Mouse (Mus musculus): Measurements from ENCODE around the gene Klk1b11.
"Not testable (repeated sequence)": the region's sequence is repeated elsewhere in the genome, so short reads cannot be mapped to it uniquely, and the experiment has no call there.

Klk1b11 gene

DNA sequence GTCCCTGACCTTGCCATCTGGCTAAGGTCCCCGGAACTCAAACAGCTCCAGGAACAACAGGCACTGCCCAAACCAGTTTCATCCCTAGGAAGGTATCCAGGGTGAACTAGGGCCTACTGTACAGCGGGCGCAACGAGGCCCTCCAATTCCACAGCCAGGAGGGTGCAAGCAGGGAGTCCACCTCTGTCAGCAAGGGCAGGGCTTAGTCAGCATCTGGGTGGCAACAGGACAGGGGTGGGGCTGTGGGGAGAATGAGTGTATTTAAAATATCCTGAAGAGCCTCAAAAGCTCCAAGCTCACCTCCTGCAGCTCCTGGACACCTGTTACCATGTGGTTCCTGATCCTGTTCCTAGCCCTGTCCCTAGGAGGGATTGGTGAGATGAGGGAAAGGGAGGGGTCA lies at the start of gene Klk1b11:
Gene Klk1b11 (plus strand): TSS at position 301 of the 400 bp plus-strand sequence.
- DNase-seq = not testable (repeated sequence)

DNA sequence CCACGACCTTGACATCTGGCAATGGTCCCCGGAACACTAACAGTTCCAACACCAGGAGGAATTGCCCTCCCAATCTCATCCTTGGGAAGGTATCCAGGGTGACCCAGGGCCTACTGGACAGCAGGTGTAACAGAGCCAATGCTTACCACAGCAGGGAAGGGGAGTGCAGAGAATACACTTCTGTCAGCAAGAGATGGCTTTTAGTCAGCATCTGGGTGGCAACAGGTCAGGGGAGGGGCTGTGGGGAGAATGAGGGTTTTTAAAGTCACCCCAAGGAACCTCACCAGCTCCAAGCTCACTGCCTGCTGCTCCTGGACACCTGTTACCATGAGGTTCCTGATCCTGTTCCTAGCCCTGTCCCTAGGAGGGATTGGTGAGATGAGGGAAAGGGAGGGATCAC lies 45.3 kb upstream of the Klk1b11 start, which contains the start of gene Klk1b8:
Gene Klk1b8 (plus strand): TSS at position 301 of the 400 bp plus-strand sequence.
- DNase-seq = no peak

DNA sequence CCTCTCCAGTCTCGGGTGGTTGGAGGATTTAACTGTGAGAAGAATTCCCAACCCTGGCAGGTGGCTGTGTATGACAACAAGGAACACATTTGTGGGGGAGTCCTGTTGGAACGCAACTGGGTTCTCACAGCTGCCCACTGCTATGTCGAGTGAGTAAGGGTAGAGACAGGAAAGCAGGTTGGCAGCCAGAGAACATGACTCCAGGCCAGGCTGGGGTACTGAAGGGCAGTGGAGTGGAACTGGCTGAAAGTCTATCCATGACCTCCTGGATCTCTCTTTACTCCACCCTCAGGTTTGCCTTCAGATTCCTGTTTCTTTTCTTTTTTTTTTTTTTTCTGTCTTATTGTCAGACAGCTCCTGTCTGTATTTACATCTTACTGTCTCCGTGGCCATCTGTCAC lies 43.0 kb upstream of the Klk1b11 start:
- DNase-seq = no peak

DNA sequence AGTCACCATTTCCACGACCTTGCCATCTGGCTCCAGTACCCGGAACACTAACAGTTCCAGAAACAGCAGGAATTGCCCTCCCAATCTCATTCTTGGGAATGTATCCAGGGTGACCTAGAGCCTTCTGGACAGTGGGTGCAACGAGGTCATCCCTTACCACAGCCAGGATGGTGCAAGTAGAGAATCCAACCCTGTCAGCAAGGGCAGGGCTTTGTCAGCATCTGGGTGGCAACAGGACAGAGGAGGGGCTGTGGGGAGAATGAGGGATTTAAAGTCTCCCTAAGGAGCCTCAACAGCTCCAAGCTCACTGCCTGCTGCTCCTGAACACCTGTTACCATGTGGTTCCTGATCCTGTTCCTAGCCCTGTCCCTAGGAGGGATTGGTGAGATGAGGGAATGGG lies 29.2 kb upstream of the Klk1b11 start, which contains the start of gene Klk1b1:
Gene Klk1b1 (plus strand): TSS at position 301 of the 400 bp plus-strand sequence.
- no peak for DNase-seq

DNA sequence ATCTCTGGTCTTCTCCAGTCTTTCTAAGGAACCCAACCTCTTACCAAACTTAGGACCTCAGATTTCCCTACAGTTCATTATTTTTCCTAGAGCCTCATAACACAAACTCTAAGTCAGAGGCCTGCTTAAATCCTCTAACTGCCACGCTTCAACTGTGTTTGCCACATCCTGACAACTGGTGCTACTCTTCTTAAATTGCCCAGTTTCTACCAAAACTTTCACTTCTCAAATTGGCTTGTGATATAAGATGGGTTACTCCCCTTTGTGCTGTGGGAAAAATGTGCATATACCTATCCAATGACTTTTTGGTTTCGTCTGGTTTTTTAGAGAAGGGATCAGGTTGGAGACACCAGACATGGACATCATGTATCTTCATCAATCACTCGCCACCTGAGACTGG lies 28.6 kb upstream of the Klk1b11 start:
- DNase-seq = no peak

DNA sequence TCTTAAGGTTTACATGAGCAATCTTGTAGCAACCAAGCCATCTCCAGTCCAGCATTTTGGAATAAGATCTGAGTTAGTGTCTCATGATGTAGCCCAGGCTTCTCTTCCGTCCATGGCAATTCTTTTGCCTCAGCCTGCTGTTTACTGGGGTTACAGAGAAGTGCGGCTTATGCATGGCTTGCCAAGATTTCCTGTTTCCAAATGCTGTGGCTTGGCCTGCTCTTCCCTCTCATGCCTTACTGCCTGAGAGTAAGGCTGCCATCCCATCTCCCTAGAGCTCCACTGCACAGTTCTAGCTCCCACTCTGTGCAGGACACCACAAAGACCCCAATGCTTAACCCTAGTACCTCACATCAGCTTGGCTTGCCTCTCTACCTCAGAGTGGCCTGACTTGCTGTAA lies 28.1 kb upstream of the Klk1b11 start:
- DNase-seq = no peak

DNA sequence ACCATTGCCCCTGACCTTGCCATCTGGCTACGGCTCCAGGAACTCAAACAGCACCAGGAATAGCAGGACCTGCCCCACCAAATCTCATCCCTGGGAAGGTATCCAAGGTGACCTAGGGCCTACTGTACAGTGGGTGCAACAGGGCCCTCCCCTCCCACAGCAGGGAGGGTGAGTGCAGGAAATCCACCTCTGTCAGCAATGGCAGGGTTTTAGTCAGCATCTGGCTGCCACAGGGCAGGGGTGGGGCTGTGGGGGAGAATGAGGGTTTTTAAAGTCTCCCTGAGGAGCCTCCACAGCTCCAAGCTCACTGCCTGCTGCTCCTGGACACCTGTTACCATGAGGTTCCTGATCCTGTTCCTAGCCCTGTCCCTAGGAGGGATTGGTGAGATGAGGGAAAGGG lies 19.9 kb upstream of the Klk1b11 start, which contains the start of gene Klk1b9:
Gene Klk1b9 (plus strand): TSS at position 301 of the 400 bp plus-strand sequence.
- DNase-seq = not testable (repeated sequence)

DNA sequence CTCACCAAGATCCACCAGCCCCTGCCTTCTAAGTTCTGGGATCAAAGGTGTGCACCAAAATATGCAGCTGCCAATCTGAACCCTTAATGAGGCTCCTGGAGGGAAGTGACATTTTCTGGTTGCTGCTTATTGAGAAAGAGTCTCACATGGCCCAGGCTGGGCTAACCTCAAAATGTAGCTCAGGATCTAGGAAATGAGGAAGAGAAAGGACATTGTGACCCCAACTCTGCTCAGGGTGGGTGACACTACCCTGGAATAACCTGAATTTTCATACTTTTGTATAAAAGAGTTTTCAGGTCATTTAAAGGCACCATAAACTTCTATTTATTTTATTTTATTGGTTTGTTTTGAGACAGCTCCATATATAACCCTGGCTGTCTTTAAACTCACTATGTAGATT lies 10.0 kb upstream of the Klk1b11 start:
- DNase-seq = no peak

DNA sequence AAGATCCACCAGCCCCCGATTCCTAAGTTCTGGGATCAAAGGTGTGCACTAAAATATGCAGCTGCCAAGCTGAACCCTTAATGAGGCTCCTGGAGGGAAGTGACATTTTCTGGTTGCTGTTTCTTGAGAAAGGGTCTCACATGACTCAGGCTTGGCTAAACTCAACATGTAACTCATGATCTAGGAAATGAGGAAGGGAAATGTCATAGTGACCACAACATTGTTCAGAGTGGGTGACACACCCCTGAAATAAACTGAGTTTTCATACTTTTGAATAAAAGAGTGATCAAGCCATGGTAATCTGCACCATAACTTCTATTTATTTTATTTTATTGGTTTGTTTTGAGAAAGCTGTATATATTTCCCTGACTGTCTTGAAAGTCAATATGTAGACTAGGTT lies 856 bp upstream of the Klk1b11 start:
- not testable (repeated sequence) for DNase-seq

DNA sequence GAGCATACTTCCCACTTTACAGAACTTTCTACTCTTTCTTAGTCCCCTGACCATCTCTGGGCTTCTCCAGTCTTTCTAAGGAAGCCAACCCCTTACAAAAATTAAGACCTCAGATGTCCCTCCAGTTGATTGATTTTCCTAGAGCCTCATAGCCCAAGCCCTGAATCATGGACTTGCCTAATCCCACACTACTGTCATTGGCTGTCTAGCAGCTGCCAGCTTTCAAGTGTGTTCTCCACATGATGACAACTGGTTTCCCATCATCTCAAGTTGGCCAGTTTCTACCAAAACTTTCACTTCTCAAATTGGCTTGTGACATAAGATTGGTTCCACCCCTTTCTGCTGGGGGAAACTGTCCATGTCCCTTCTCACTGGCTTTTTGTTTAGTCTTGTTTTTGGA lies 9.2 kb downstream of the Klk1b11 start:
- no peak for DNase-seq

DNA sequence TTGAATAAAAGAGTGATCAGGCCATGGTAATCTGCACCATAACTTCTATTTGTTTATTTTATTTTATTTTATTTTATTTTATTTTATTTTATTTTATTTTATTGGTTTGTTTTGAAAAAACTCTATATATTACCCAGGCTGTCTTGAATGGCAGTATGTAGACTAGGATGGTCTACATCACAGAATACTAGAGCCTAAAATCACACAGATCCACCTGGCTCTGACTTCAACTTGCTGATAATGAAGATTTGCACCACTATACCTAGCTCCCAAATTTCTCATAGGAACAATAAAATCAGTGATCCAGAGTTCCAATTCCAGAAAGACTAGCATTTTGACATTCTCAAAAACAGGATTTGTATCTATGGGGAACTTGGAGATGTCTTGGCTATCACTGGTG lies 16.2 kb downstream of the Klk1b11 start, which contains the start of gene Klk1b26:
Gene Klk1b26 (plus strand): TSS at position 301 of the 400 bp plus-strand sequence.
- not testable (repeated sequence) for DNase-seq

DNA sequence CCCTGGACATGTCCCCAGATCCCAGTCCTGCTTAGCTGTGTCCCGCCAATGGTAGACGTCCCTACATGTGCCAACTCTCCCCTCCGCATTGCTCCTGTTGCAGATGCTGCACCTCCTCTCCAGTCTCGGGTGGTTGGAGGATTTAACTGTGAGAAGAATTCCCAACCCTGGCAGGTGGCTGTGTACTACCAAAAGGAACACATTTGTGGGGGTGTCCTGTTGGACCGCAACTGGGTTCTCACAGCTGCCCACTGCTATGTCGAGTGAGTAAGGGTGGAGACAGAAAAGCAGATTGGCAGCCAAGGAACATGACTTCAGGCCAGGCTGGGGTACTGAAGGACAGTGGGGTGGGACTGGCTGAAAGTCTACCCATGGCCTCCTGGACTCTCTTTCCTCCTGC lies 19.0 kb downstream of the Klk1b11 start:
- DNase-seq = not testable (repeated sequence)

DNA sequence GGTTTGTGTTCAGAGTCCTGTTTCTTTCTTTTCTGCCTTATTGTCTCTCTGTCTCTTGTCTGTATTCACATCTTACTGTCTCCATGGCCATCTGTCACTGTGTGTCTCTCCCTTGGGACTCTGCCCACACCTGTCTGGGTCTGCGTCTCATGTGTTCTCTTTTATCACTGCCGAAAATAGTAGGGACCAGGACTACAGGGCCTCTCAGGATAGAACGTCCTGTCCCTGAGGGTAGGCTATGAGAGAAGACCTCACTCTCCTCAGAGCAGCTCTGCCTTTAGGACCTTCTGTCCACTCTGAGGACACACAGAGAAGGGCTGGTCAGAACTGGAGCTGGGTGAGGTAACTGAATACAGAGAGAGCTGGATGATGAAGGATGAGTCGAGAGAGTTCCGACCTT lies 19.4 kb downstream of the Klk1b11 start:
- DNase-seq = no peak
